Mouse (Mus musculus) megakaryocyte, embryonic 14.5 days (primary cell): ENCODE measurements around the gene Rnd1.

Source experiments
- FLI1 ChIP-seq: IDR thresholded peaks from 2 replicates; pipeline ENCODE4 v1.6.1; 2012; ENCODE audit warnings: low read length, inconsistent platforms, mixed read lengths
- GATA1 ChIP-seq: IDR thresholded peaks from 3 replicates; pipeline ENCODE4 v1.6.1; 2012; ENCODE audit warnings: mixed read lengths, low read length, inconsistent platforms, borderline replicate concordance

DNA sequence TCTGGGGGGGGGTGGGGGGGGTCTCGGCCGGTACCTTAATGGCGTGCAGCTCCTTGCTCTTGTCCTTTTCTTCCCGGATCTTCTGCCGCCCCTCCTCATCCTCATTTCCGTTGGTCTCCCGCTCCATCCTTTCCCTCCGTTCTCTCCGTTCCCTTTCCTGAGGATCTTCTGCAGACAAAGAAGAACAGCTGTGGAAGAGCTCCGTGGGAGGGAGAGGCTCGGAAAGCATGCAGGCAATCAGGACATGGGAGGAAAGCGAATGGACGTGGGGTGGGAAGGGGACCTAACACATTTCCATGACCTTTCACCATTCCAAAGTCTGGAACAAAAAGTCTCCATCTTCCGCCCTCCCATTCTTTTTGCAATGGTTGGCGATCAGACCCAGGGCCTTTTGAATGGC is 25.8 kb downstream of the Rnd1 start:
- TF ChIP-seq GATA1 = no peak
- no peak for TF ChIP-seq FLI1
